Mouse (Mus musculus): ENCODE data around the gene Mc3r. TPM values are rescaled to one million over a fixed set of nuclear protein-coding genes. Genes with fewer than 3 reads are reported as not detected.

Gene Mc3r
- polyA plus RNA-seq, 1 experiment from 2014 or later, result not detected

DNA sequence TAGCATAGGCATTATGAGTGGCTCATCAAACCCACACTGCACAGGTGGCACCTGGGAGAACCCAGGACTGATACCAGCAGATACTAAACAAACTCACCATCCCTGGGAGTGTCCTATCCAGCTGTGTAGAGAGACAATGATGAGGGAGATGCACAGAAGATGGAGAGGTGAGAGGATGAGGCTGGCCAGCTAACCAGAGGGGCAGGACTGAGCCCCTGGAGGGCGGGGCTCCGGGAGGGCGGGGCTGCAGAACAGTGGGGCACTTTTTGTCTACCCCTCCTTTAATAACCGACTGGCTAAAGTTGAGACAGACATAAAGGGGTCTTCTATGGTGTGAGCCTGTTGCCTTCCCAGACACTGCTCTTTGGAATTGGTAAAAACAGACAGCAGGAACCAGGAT is 13.1 kb downstream of the Mc3r start:
- Histone ChIP-seq H3K27me3 (ENCODE audit: control insufficient read depth, insufficient read depth, low read length) (no peaks in the 10 kb centered on the region), H3K4me1 (ENCODE audit: control insufficient read depth, insufficient read depth, low read length) (no peaks in the 10 kb centered on the region), H3K9me3 (ENCODE audit: control insufficient read depth, low read depth, low read length) (no peaks in the 10 kb centered on the region), H3K36me3 (ENCODE audit: control insufficient read depth, insufficient read depth, low read length) (no peaks in the 10 kb centered on the region), H3K4me2 (replicated peaks; ENCODE audit: low read depth, low read length) (no peak overlapping the region), H3K9ac (replicated peaks; ENCODE audit: low read depth, low read length) (no peak overlapping the region), H3K27ac (ENCODE audit: low read length) (no peak overlapping the region), H3K4me3 (ENCODE audit: low read depth, low read length) (no peak overlapping the region)
- WGBS, result 74% methylated on average over 4 of the region's 4 CpGs
- no peak for ATAC-seq (ENCODE audit: insufficient number of reproducible peaks, insufficient read depth, low FRiP score, low read depth)

DNA sequence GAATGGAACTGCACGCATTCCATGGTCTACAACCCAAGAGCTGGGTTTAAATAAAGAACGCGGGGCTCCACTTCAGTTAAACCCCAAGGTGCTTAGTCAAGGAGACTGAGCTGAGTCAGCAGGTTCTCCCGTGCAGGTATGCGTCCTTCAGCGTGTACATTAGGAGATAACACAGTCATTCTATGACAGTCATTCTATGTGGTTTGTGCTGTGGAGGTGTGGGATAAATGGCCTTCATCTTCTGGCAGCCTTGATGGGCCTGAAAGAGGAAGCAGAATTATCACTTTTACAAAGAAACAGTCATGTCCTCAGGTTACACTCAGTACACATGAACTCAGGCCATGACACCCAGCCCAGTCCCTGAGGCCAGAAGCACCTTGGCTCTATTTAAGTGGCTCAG is 14.9 kb downstream of the Mc3r start:
- Histone ChIP-seq H3K36me3 (ENCODE audit: control insufficient read depth, insufficient read depth, low read length) (no peaks in the 10 kb centered on the region), H3K27me3 (ENCODE audit: control insufficient read depth, insufficient read depth, low read length) (no peaks in the 10 kb centered on the region), H3K27ac (ENCODE audit: low read length) (no peak overlapping the region), H3K4me2 (replicated peaks; ENCODE audit: low read depth, low read length) (no peak overlapping the region), H3K9ac (replicated peaks; ENCODE audit: low read depth, low read length) (no peak overlapping the region), H3K9me3 (ENCODE audit: control insufficient read depth, low read depth, low read length) (no peaks in the 10 kb centered on the region), H3K4me3 (ENCODE audit: low read depth, low read length) (no peak overlapping the region), H3K4me1 (ENCODE audit: control insufficient read depth, insufficient read depth, low read length) (no peaks in the 10 kb centered on the region)
- WGBS, result 79% methylated on average over 6 of the region's 6 CpGs
- ATAC-seq (ENCODE audit: insufficient number of reproducible peaks, insufficient read depth, low FRiP score, low read depth), result no peak

DNA sequence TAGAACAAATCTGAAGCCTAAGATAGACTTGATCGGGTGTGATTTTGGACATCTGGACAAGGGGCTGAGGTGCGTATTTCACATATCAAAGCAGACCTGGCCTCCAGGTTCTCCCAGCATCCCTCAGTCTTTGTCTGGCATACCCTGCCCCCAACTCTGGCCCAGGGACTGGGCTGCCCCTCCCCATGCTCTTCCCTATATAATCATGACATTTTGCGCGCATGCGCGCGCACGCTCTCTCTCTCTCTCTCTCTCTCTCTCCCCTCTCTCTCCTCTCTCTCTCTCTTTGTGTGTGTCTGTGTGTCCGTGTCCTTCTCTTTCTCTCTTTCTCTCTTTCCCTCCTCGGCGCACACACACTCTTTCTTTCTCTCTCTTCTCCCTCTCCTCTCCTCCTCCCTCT is 21.6 kb downstream of the Mc3r start:
- Histone ChIP-seq H3K9me3 (ENCODE audit: control insufficient read depth, low read depth, low read length) (no peaks in the 10 kb centered on the region), H3K4me1 (ENCODE audit: control insufficient read depth, insufficient read depth, low read length) (peaks cover 4% of the 10 kb centered on the region; the same call in 1 of the 2 replicates), H3K4me3 (ENCODE audit: low read depth, low read length) (no peak overlapping the region), H3K9ac (replicated peaks; ENCODE audit: low read depth, low read length) (no peak overlapping the region), H3K36me3 (ENCODE audit: control insufficient read depth, insufficient read depth, low read length) (no peaks in the 10 kb centered on the region), H3K27me3 (ENCODE audit: control insufficient read depth, insufficient read depth, low read length) (no peaks in the 10 kb centered on the region), H3K4me2 (replicated peaks; ENCODE audit: low read depth, low read length) (no peak overlapping the region), H3K27ac (ENCODE audit: low read length) (no peak overlapping the region)
- 75% methylated on average over 11 of the region's 11 CpGs for WGBS
- ATAC-seq (ENCODE audit: insufficient number of reproducible peaks, insufficient read depth, low FRiP score, low read depth), result no peak

DNA sequence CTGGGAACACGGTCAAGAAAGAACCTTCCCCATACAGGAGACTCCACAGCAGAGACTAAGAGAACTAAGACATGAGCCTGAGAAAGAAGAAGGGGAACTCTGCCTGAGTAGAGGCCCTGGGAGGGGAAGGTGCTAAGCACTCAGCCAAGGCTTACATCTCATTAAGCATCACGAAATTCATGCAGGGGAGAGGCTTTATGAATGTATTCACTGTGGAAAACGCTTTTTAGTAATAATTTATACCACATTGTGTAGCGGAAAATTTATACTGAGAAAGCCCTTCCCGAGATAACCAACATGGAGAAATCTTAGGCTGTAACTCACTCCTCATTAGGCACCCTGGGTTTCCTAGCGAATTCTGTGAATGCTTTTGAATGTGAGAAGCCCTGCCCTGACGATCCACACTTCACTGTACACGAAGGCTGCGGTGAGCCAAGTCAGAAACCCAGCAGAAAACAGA is 22.2 kb downstream of the Mc3r start:
- Histone ChIP-seq H3K4me1 (ENCODE audit: control insufficient read depth, insufficient read depth, low read length) (peaks cover 4% of the 10 kb centered on the region; the same call in 1 of the 2 replicates), H3K27me3 (ENCODE audit: control insufficient read depth, insufficient read depth, low read length) (no peaks in the 10 kb centered on the region), H3K9ac (replicated peaks; ENCODE audit: low read depth, low read length) (no peak overlapping the region), H3K9me3 (ENCODE audit: control insufficient read depth, low read depth, low read length) (no peaks in the 10 kb centered on the region), H3K4me3 (ENCODE audit: low read depth, low read length) (no peak overlapping the region), H3K27ac (ENCODE audit: low read length) (peak overlapping the region; percentile 21; the same call in 1 of the 2 replicates), H3K36me3 (ENCODE audit: control insufficient read depth, insufficient read depth, low read length) (no peaks in the 10 kb centered on the region), H3K4me2 (replicated peaks; ENCODE audit: low read depth, low read length) (no peak overlapping the region)
- 37% methylated on average over 9 of the region's 9 CpGs for WGBS
- ATAC-seq (ENCODE audit: insufficient number of reproducible peaks, insufficient read depth, low FRiP score, low read depth), result no peak

DNA sequence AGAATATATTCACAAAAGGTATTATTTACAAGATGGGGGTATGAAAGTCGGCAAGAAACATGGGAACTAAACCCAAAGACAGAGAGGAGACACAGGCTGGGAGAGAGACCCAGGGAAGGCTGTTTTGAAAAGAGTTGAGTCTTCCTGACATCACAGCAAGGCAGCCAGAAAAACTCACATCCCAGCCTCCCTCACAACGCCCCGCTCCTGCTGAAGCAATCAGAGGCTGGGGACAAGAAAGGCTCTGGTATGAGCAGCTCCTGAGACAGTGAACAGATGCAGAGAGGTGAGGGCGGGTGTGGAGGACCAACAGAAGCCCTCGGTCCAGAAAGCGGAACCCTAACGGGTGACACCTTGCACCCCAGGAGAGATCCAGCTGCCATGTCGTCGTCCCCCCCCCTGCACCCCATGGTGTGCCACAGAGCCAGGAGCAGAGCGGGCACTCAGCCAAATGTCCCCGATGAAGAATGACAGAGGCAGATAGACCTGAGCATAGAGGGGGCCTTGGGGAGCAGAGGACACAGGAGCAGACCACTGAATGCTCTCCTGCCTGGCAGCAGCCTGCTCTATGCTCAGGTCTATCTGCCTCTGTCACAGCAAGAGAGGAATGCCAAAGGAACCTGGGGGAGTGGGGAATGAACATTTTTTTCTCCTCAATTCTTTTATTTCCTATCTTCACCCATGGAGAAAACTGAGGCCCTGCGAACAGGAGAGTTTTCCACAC is 22.8 kb downstream of the Mc3r start:
- no peak for ATAC-seq (ENCODE audit: insufficient number of reproducible peaks, insufficient read depth, low FRiP score, low read depth)
- peaks cover 4% of the 10 kb centered on the region; the same call in 1 of the 2 replicates for H3K4me1 ChIP-seq (ENCODE audit: control insufficient read depth, insufficient read depth, low read length)
- H3K9me3 ChIP-seq (ENCODE audit: control insufficient read depth, low read depth, low read length), result no peaks in the 10 kb centered on the region
- no peak overlapping the region for H3K9ac ChIP-seq (replicated peaks; ENCODE audit: low read depth, low read length)
- no peaks in the 10 kb centered on the region for H3K27me3 ChIP-seq (ENCODE audit: control insufficient read depth, insufficient read depth, low read length)
- H3K27ac ChIP-seq (ENCODE audit: low read length), result peak overlapping the region; percentile 21; the same call in 1 of the 2 replicates
- WGBS, result 65% methylated on average over 12 of the region's 12 CpGs
- no peak overlapping the region for H3K4me2 ChIP-seq (replicated peaks; ENCODE audit: low read depth, low read length)
- no peak overlapping the region for H3K4me3 ChIP-seq (ENCODE audit: low read depth, low read length)
- no peaks in the 10 kb centered on the region for H3K36me3 ChIP-seq (ENCODE audit: control insufficient read depth, insufficient read depth, low read length)

DNA sequence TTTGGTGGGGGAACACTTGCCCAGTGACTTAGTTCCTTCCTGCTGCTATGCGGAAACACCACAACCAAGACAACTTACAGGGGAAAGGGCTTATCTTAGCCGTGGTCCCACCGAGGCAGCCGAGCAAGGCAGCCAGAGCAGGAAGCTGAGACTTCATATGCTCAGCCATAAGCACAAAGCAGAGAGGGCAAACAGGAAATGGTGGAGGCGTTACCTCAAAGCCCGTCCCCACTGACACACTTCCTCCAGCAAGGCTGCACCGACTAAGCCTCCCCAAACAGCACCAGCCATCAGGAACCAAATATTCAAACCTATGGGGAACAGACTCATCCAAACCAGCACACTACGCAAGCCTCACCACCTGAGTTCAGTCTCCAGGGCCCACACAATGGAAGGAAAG is 26.4 kb downstream of the Mc3r start:
- Histone ChIP-seq H3K4me2 (replicated peaks; ENCODE audit: low read depth, low read length) (no peak overlapping the region), H3K27ac (ENCODE audit: low read length) (no peak overlapping the region), H3K27me3 (ENCODE audit: control insufficient read depth, insufficient read depth, low read length) (no peaks in the 10 kb centered on the region), H3K36me3 (ENCODE audit: control insufficient read depth, insufficient read depth, low read length) (no peaks in the 10 kb centered on the region), H3K4me1 (ENCODE audit: control insufficient read depth, insufficient read depth, low read length) (peaks cover 4% of the 10 kb centered on the region; the same call in 1 of the 2 replicates), H3K9ac (replicated peaks; ENCODE audit: low read depth, low read length) (no peak overlapping the region), H3K9me3 (ENCODE audit: control insufficient read depth, low read depth, low read length) (no peaks in the 10 kb centered on the region), H3K4me3 (ENCODE audit: low read depth, low read length) (no peak overlapping the region)
- WGBS, result 75% methylated on average over 8 of the region's 8 CpGs
- ATAC-seq (ENCODE audit: insufficient number of reproducible peaks, insufficient read depth, low FRiP score, low read depth), result no peak

DNA sequence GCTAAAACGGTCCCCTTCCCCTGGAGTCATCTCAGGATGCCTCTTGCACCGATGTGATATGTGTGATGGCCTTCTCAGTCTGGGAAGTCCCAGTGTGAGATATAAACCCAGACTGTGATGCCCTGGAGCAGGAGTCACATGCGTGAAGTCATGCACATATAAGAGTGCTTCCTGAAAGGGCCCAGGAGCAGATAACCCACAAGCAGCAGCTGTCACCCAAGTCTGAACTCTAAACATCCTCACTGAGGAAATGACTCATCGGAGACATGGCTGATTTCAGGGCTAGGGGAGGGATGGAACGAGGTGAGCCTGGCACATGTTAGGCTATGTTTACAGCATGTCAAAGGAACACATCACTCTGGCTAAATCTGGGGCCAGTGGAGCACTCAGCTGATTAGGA is 27.9 kb downstream of the Mc3r start:
- Histone ChIP-seq H3K9me3 (ENCODE audit: control insufficient read depth, low read depth, low read length) (no peaks in the 10 kb centered on the region), H3K4me1 (ENCODE audit: control insufficient read depth, insufficient read depth, low read length) (no peaks in the 10 kb centered on the region), H3K4me2 (replicated peaks; ENCODE audit: low read depth, low read length) (no peak overlapping the region), H3K36me3 (ENCODE audit: control insufficient read depth, insufficient read depth, low read length) (no peaks in the 10 kb centered on the region), H3K27ac (ENCODE audit: low read length) (no peak overlapping the region), H3K4me3 (ENCODE audit: low read depth, low read length) (no peak overlapping the region), H3K27me3 (ENCODE audit: control insufficient read depth, insufficient read depth, low read length) (no peaks in the 10 kb centered on the region), H3K9ac (replicated peaks; ENCODE audit: low read depth, low read length) (no peak overlapping the region)
- ATAC-seq (ENCODE audit: insufficient number of reproducible peaks, insufficient read depth, low FRiP score, low read depth), result no peak
- 33% methylated on average over 5 of the region's 5 CpGs for WGBS

DNA sequence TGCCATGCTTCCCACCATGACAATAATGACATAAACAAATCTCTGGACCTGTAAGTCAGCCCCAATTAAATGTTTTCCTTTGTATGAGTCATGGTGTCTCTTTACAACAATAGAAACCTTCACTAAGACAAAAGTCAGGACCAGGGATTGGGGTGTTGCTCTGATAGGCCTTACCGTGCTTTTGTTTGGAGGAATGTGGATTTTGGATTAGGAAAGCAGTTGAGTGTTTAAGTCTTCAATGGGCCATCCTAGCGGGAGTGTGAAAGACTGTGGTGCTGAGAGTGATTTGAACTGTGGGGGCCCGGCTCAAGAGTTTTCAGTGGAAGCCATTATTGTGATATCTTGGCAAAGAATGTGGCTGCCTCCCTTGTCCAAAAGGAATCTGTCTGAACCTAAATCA is 30.7 kb downstream of the Mc3r start:
- Histone ChIP-seq H3K4me1 (ENCODE audit: control insufficient read depth, insufficient read depth, low read length) (no peaks in the 10 kb centered on the region), H3K4me3 (ENCODE audit: low read depth, low read length) (no peak overlapping the region)
- WGBS, result 72% methylated on average over 3 of the region's 3 CpGs

More for the DNA sequence above, 30.7 kb downstream of the Mc3r start:
- H3K36me3 ChIP-seq (ENCODE audit: control insufficient read depth, insufficient read depth, low read length), result no peaks in the 10 kb centered on the region
- H3K27me3 ChIP-seq (ENCODE audit: control insufficient read depth, insufficient read depth, low read length), result no peaks in the 10 kb centered on the region
- H3K4me2 ChIP-seq (replicated peaks; ENCODE audit: low read depth, low read length), result no peak overlapping the region
- no peak overlapping the region for H3K9ac ChIP-seq (replicated peaks; ENCODE audit: low read depth, low read length)
- no peak for ATAC-seq (ENCODE audit: insufficient number of reproducible peaks, insufficient read depth, low FRiP score, low read depth)
- no peak overlapping the region for H3K27ac ChIP-seq (ENCODE audit: low read length)
- H3K9me3 ChIP-seq (ENCODE audit: control insufficient read depth, low read depth, low read length), result no peaks in the 10 kb centered on the region
